9 mouse cellular contexts compared by ENCODE assay signal in genomic region chr12:100578291-100578690, GRCm38 (mm10). TPM values are rescaled to one million over a fixed set of nuclear protein-coding genes. Genes with fewer than 3 reads are reported as not detected.
DNase-seq lines count a peak whose midpoint lies in the region; ATAC-seq and TF ChIP-seq lines count a peak whose summit lies in the region.
"Had no signal": no experiment of that assay in that cellular context is flagged by ENCODE, and none has a peak within 500 bp of the region (broad histone marks: within the 10 kb centered on the region; RNA-seq: fewer than 3 reads in every experiment).

No protein-coding gene starts in this region.

- peak; percentile 50 for DNase-seq in heart, adult 8-10 months (ENCODE audit: low spot score)
- DNase-seq in thymus, adult 2 months = peak; percentile 33
- DNase-seq in thymus, adult 18-20 months = no peak
- peak; percentile 81 for DNase-seq in cerebellum, adult 9-10 months
- DNase-seq in midbrain, embryonic 14.5 days = peak; percentile 85

- H3K9me3 ChIP-seq in heart, embryonic 12.5 days (replicated peaks) = no peaks in the 10 kb centered on the region
- no peaks in the 10 kb centered on the region for H3K9me3 ChIP-seq in midbrain, embryonic 14.5 days (ENCODE audit: control insufficient read depth, low read length)

- no peak overlapping the region for H3K4me3 ChIP-seq in heart, embryonic 12.5 days
- H3K4me3 ChIP-seq in thymus, adult 2 months (ENCODE audit: control insufficient read depth, insufficient read depth, low read length) = no peak overlapping the region
- no peak overlapping the region for H3K4me3 ChIP-seq in midbrain, embryonic 14.5 days (replicated peaks; ENCODE audit: low read depth, low read length)
- H3K4me3 ChIP-seq: myocyte had no signal

- H3K27me3 ChIP-seq in heart, embryonic 12.5 days (replicated peaks) = no peaks in the 10 kb centered on the region
- H3K27me3 ChIP-seq in thymus, adult 2 months (ENCODE audit: control insufficient read depth, insufficient read depth, low read length) = no peaks in the 10 kb centered on the region
- no peaks in the 10 kb centered on the region for H3K27me3 ChIP-seq in midbrain, embryonic 14.5 days (ENCODE audit: control insufficient read depth, insufficient read depth, low read length)

- no peaks in the 10 kb centered on the region for H3K36me3 ChIP-seq in heart, embryonic 12.5 days
- H3K36me3 ChIP-seq in thymus, adult 2 months (ENCODE audit: control insufficient read depth, insufficient read depth, low read length) = peaks cover 14% of the 10 kb centered on the region
- H3K36me3 ChIP-seq in midbrain, embryonic 14.5 days (ENCODE audit: control insufficient read depth, insufficient read depth, low read length) = peaks cover 11% of the 10 kb centered on the region; the same call in 1 of the 2 replicates

- TF ChIP-seq POLR2A in thymus, adult 2 months (IDR thresholded peaks at IDR 0.05; ENCODE audit: control insufficient read depth, extremely low read depth, insufficient read depth, low read length, poor library complexity) = no peak

- H3K4me1 ChIP-seq in heart, embryonic 12.5 days (replicated peaks) = no peaks in the 10 kb centered on the region
- H3K4me1 ChIP-seq in thymus, adult 2 months (replicated peaks; ENCODE audit: control insufficient read depth, insufficient read depth, low read length) = no peaks in the 10 kb centered on the region
- H3K4me1 ChIP-seq in midbrain, embryonic 14.5 days (ENCODE audit: control insufficient read depth, insufficient read depth, low read length) = no peaks in the 10 kb centered on the region

- no peak overlapping the region for H3K27ac ChIP-seq in heart, embryonic 12.5 days (ENCODE audit: poor library complexity, severe bottlenecking)
- no peak overlapping the region for H3K27ac ChIP-seq in thymus, adult 2 months (ENCODE audit: control insufficient read depth, insufficient read depth, low read length)
- H3K27ac ChIP-seq in midbrain, embryonic 14.5 days (replicated peaks; ENCODE audit: low read depth, low read length) = no peak overlapping the region

- WGBS in heart, embryonic 12.5 days = 46% methylated on average over 2 of the region's 2 CpGs
- WGBS in thymus, adult 2 months = 57% methylated on average over 2 of the region's 2 CpGs
- WGBS in midbrain, embryonic 14.5 days = 48% methylated on average over 2 of the region's 2 CpGs

- ATAC-seq in heart, embryonic 12.5 days (ENCODE audit: insufficient number of reproducible peaks, low FRiP score) = no peak
- ATAC-seq in inflammation-experienced regulatory T-cells, adult 6 months = peak; percentile 54
- ATAC-seq in midbrain, embryonic 14.5 days (ENCODE audit: low FRiP score, low TSS enrichment) = no peak
- no peak for ATAC-seq in activated CD4-positive, CD25-positive, alpha-beta regulatory T cell, adult 4 months

- TF ChIP-seq CTCF in thymus, adult 2 months (IDR thresholded peaks at IDR 0.05; ENCODE audit: borderline replicate concordance, control insufficient read depth, extremely low read depth, insufficient read depth, low read length, poor library complexity) = no peak

- H3K4me2 ChIP-seq in heart, embryonic 12.5 days = no peak overlapping the region
- no peak overlapping the region for H3K4me2 ChIP-seq in midbrain, embryonic 14.5 days (ENCODE audit: low read length)

- H3K9ac ChIP-seq in heart, embryonic 12.5 days = no peak overlapping the region
- no peak overlapping the region for H3K9ac ChIP-seq in midbrain, embryonic 14.5 days (replicated peaks; ENCODE audit: low read length)

RNA-seq across cellular contexts. Expression of gene Ttc7b, which starts 57.7 kb away (rescaled TPM):
- 10 to 100 TPM; 78.8 to 94.4 (median 86.7) TPM for total RNA-seq in heart, adult 8-10 months (2022)
- polyA plus RNA-seq in heart, embryonic 12.5 days (2016; fragmentation: Nextera tagmentation; extraction: Ambion mirVana) = 6.9 and 7.6 TPM in 2 replicates
- polyA plus RNA-seq in thymus, adult 2 months (2012; rRNA removed) = 43.1 and 51.7 TPM in 2 replicates
- 1 to 10 TPM; 3.7 to 4.3 (median 3.7) TPM for polyA plus RNA-seq in inflammation-experienced regulatory T-cells, adult 6 months (2017; shearing (Covaris generic))
- 8.5 and 9.6 TPM in 2 replicates for polyA plus RNA-seq in midbrain, embryonic 14.5 days (2014; fragmentation: Nextera tagmentation; extraction: Ambion mirVana)
- polyA plus RNA-seq in activated CD4-positive, CD25-positive, alpha-beta regulatory T cell, adult 4 months (2017; shearing (Covaris generic)) = 1 to 10 TPM; 3.1 to 3.2 TPM

Comparison
In these comparisons a context has a peak if more than half of its experiments do, and no peak if none do; other contexts are left out.
1. DNase-seq: peak in heart, adult 8-10 months (single experiment), thymus, adult 2 months (single experiment), cerebellum, adult 9-10 months (single experiment) and midbrain, embryonic 14.5 days (single experiment); none in thymus, adult 18-20 months (0 of 2).